Mouse (Mus musculus) Muller cell, postnatal 12 days (primary cell): ENCODE measurements at regions not wholly inside any gene's neighbourhood (a gene's known extent, or its start where the extent isn't known, plus 50 kb on each side); places are given as distances from the start of the nearest gene placed in this dataset.

Source experiments
- DNase-seq: peaks from one replicate; pipeline ENCODE4 v3.0.0-alpha.2; 2015; ENCODE audit errors: inconsistent ontology term

DNA sequence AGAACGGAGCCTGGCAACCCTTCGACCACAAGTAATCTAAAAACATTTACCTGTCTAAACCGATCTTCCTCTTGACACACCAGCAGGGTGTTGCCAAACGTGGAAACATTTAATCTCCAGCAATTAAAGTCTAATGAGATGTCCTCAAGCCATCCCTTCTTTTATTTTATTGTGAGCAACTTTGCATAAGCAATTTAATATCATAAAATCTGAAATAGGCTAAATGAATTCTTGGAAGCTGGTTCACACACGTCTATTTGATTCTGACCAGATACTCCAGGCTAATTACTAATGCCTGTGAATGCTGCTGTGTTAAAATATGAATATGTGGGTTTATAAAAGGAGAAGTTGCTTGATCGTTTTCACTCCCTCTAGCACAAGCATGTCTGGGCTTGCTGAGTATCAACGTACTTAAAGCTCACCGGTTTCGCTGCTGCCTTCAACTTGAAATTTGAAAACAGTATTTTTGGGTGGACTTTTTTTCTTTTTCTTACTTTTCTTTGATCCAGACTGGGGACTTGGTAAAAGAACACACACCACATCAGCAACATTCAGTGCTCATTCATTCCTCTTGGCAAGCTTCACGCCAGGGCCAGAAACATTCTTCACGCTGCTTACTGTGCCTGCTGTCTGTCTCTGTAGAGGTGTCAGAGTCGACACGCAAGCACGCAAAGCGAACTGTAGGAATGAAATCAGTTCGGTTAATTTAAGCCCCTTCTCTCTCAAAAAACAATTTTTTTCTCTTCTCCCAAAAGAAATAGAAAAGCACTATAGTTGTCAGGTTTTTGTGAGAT lies 194.4 kb downstream of the Npr3 start:
- DNase-seq = no peak

DNA sequence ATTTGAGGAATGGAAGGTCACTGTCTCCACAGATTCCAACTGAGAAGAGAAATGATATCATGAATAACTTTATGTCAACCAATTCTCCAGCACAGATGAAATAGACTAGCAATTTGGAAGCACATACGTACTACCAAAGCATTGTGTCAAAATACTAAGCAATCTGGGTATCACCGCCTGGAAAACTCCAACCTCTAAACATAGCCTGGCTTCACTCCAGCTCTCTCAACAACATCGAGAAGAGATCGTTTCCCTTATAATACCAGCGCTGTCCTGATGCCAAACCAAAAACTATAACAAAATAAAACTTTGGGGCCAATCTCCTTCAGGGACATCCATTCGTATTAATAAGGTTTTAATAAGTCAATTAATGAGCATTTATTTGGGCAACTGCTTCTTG lies 205.8 kb downstream of the Npr3 start:
- DNase-seq = no peak

DNA sequence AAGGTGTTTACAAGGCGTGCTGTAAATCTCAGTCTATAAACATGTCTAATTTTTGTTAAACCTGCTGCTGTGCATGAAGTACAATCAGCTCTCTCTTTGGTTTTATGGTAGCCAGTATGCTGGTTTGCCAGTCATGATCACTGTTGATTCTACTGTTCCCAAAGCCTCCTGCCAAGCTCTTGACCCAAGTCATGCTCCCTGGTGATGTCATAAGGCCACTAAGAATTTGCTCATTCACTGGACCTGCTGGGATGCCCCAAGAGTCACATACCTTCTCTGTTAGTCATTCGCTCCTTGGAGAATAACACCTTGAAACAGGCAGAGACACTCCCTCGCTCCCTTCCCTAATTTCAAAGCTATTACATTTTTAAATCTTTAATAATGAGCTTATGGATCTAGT lies 207.2 kb downstream of the Npr3 start:
- DNase-seq = peak; percentile 62

DNA sequence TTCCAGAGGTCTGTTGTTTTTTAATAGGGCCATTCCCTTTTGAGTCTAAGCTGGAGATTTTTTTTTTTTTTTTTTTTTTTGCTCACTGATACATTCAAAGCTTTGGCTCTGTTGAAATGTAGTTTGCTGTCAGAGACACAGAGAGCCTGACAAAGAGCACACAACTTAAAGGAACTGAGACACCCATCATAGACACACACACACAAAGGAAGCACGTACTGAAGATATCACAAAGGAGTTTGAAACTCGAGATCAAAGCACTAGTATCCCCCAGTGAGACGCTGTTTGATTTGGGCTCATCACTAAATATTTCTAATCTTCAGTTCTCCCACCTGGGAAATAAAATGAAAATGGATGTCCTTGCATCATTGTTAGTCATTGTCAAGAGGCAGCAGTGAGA lies 210.0 kb downstream of the Npr3 start:
- DNase-seq = no peak

DNA sequence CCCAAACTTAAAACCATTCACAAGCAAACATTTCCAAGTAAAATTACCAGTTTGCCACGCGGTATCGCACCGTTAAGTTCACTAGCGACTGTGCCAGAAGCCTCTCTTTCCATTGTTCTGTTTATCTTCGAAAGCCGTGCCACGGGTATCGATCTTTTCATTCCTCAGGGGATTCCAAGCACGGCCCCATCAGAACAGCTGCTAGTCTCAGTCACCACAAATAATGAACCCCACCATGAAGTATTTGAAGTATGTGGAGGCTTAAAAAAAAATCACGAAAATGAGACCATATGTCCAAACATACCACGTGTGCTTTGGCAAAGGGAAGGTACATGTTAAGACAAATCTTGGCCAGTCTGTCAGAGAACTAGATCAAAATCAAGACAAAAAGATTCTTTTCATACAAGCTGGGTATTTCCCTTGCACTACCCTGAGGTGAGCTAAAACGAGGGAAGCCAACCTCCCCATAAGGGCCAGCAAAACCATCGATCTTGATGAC lies 213.3 kb downstream of the Npr3 start:
- DNase-seq = peak; percentile 16

DNA sequence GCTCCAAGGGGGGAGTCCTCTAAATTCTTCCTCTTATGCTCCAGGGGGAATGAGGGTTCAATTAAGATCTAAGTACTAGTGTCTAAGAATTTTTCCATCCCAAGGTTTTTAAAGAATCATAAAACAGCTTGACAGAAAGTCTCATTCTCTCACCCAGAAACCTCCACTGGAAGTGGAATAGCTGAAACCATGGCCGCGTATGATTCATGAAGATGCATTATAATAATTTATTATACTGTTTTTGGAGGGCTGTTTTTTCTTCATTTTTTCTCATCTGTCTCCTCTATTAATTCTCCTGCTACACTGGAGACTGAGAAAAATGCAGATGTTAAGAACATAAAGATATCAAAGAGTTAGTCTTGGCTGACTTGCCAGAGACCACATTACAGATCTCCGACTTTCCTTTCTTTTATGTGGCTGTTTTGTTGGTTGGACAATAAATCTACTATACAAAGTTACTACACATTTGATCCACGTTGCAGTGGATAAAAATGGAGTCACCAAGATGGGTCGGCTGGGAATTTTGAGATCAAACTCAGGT lies 242.2 kb downstream of the Npr3 start:
- DNase-seq = no peak

DNA sequence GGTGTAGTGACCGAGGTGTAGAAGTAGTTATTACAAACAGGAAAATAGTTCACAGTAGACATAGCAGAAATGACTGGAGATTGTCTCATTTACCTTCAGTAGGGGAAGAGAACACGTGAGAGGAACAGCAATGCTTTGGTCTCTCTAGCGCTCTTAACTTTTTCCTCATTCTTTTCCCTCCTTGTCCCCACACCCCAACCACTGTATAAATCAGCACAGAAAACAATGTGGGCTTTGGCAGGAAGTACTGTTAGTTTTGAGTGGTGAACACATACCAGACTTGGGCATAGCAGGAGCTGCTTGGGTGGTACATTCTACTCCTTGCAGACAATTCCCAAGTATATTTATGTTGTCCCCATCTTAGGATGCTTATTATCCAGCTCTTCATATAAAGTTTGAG lies 251.9 kb downstream of the Npr3 start:
- no peak for DNase-seq

DNA sequence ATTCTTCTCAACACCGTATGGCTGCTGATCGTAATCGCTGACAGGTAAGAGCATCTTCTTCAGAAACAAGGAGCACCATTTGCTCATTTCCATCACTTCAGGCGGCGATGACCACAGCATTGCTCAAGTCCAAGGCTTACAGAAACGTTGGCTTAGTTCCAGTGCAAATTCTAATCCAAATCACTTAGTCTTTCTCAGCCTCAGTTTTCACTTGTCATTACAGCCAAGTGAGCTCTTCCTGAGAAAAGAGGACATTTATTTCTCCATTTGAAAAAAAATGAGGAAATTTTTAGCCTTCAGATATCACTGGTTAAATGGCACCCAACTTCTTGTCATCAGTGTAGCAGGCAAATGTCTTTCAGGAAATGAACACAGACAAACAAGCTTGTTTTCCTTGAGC lies 246.8 kb upstream of the Tars start:
- no peak for DNase-seq

DNA sequence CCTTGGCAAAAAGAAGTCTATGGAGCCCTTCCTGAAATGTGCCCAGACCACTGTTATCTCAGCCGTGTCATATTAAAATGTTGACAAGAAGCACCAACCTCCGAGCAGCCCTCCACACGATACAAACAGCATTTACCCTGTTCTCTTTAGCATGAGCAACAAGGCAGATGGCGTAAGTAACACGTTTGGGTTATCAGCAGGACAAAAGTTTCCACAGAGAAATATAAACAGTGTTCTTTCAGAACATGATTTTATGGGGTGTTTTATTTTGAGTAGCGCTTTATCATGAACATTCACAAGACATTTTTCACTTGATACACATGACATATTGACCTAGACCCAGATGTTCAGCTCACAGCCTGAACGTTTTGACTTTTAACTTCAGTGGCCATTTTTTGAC lies 245.3 kb upstream of the Tars start:
- DNase-seq = no peak

DNA sequence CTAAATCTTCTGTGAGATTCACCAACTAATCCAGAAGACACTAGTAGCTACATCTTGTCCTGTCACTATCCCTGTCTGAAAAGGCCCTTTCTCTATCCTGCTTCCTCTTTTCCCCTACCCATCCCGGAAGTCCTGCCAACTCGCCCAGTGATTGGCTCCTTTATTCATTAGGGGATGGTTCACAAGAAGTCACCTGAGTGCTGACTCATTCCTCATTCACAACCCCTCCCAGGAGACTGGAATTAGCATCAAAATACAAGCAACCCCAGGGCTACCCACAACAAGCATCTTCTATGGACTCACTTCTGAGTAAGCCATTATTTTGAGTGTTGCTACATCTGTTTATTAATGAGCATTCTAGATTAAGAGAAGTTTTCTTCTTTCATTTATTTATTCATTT lies 231.2 kb upstream of the Tars start:
- DNase-seq = no peak

DNA sequence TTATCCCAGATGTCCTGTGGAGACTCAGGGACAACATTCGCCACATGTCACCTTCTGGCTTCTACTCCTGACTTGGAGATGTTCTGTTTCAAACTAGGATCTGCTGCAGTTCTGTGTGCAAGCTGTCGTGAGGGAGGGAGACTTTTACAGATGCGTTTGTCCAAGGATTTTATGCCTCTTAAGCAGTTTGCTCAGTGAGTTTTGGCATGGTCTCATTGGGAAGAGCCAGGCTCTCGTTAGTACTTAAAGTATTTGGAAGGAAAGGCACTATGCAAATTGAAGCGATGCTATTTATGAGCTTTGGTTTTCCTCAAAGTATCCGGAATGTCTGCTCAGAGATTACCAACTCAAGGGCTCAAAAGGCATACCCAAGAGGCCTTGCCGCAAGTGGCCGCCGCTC lies 227.0 kb upstream of the Tars start:
- no peak for DNase-seq

DNA sequence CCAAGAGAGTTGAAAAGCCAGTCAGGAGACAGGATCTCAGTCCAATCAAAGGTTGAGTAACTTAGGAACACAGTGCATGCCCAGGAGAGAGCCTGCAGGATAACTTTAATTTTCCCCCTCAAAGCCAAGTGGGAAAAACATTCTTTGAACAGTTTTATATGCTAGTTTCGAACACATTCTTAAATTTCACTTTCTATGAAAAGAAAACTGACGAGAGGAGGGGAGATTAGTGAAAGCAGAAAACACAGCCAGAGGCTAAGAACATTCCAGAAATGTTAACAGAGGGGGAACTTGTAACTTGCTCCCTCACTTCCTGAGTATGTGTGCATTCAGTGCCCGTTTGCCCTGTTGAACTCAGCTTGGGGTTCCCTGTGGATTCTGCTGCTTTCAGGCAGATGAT lies 213.0 kb upstream of the Tars start:
- DNase-seq = no peak

DNA sequence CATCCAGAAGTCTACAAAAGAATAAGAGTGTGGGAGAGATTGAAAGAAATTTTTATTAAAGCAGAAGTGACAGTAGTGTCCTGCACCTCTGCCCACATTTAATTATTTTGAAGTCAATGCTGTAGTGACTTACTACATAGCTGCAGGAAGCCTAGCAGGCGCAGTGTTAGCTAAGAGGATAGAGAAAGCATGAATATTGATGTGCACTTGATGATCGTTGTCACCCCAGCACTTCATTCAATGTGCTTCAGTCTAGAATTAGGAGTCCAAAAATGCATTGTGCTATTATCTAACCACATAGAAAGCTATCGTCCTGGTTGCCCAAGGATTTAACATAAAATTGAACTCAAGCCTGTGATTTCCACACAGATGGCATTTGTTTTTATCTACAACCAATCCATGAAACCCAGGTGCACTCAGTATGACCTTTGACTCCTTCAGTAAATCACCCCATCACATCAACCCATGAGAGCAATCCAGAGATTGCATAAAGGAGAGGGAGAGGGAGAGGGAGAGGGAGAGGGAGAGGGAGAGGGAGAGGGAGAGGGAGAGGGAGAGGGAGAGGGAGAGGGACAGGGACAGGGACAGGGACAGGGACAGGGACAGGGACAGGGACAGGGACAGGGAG lies 210.7 kb upstream of the Tars start:
- no peak for DNase-seq

DNA sequence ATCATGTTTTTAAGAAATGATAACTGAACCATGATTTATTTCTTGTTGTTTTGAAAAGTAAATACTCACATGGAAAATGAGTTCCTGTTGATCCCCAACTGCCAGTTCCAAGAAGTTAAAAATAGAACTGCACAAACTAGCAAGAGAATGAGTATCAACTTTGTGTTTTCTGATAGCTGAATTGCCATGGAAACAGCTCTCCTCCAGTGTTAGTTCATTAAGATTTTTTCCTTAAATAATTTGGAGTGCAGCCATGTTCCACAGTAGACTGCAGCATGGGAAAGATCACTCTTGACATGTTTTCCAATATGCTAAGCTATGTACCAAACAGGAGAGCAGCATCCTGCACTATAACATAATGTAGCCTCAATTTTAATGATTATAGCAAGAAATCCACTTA lies 208.0 kb upstream of the Tars start:
- peak; percentile 18 for DNase-seq

DNA sequence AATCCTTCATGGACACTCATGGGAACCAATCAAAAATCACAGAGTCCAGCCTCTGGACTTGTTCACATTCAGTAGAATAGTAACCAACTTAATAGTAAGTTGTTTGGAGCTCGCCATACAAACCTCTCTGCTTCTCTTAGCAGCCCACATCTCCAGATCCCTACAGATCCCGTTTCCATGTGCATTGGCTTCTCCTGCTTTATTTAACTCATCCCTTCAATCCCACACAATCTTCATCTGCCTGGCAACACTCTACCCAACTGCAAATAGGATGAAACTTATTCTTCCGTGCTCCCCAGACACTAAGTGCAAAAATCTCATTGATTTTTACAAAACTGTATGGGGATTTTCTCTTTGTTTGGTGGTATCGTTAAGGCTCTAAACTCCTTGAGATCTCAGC lies 206.2 kb upstream of the Tars start:
- DNase-seq = no peak

DNA sequence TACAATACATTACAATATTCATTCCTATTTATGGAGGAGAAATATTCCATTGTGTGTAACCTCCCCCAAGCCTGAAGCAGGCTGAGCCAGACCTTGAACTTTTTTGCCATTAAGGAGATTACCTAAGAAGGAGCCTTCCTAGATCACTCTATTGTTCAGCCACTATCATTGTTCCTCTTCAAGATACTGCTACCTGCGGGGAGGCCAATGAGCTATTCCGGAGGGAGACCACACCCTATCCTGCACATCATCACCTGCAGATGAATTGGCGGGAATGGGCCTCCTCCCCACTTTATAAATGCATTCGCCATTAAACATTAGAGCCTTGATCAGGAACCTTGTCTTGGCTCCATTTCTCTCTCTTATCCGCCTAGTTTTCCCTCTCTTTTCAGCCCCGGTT lies 197.6 kb upstream of the Tars start:
- DNase-seq = no peak

DNA sequence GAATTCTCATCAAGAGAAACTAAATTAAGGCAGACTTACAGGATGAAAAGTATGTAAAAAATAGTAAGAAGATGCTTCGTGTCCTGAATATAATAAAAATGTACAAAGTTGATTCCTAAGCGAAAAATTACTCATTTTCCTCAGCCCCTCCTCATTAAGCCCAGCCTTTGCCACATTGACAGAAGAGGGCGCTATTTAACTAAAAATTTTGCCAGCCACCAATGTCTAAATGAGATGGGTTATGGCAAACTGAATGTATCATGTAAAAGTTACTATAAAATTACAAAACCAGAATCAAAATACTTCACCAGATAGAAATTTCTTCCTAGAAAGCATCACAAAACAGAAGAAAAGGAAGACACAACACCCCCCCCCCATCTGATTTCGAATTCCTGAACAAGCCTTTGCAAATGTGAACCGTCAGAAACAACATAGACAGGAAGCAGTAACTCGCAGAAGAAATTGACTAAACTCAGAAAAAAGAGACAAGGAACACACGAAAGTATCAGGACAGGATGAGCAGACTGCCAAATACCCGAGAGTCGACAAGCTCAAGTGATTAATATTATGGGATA lies 191.2 kb upstream of the Tars start:
- peak; percentile 43 for DNase-seq

DNA sequence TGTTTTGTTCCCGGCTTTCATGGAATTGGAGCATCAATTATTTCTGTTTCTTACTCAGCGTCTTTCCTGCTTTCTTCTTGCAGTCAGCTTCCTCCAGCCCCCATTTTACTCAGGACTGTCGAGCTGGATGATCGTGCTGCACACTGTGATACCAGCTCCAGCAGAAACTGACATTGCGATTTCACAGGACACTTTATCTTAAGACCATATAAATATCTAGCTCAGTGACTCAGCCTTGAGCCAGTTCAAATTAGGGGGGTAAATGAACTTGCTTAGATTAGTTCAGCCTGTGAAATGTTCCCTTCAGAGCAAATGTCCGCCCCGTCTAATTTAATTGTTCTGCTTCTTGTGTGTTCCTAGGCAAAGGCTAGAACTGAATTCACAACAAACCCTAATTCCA lies 190.3 kb upstream of the Tars start:
- DNase-seq = no peak

DNA sequence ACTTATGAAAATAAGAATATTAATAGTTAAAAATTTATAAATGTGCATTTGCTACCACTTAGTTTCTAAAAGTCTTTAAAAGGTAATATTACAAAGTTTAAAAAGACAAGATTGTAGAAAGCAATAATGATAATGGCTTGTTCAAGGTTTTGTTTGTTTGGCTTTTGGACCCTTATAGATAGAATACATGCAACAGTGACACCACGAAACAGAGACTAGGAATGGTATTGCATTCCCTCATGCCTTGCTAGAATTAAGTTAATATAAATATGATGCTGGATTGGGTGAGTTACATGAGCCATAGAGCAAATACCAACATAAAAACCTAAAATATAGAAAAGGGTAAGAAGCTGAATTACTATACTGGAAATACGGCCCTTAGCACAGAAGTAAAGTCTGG lies 186.9 kb upstream of the Tars start:
- no peak for DNase-seq

DNA sequence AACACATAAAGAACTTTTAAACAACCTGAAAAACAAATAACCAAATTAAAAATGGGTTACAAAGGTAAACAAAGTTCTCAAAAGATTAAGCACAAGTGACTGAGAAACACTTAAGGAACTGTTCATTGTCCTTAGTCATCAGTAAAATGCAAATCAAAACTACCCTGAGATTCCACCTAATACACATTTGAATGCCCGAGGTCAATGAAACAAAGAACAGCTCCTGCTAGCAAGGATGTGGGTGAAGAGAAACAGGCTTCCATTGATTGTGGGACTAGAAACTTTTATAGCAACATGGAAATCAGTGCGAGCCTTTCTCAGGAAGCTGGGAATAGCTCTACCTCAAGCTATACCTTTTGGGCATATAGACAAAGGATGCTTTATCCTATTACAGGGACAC lies 184.7 kb upstream of the Tars start:
- no peak for DNase-seq

DNA sequence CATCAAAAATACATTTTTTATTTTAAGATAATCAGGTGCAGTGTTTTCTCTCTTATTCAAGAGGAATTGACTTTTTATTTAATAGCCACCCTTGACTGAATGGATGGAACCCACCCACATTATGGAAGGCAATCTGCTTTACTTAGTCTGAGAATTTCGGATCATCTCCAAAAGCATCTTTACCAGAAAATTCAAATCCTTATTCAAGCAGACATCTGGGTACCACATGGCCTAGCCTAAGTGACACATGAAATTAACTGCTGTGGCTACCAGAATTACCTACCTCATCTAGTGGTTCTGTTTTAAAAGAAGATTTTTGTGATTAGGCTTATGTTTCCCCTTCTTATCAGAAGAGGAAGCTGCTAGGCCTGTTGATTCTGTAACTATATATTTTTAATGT lies 178.9 kb upstream of the Tars start:
- DNase-seq = no peak

DNA sequence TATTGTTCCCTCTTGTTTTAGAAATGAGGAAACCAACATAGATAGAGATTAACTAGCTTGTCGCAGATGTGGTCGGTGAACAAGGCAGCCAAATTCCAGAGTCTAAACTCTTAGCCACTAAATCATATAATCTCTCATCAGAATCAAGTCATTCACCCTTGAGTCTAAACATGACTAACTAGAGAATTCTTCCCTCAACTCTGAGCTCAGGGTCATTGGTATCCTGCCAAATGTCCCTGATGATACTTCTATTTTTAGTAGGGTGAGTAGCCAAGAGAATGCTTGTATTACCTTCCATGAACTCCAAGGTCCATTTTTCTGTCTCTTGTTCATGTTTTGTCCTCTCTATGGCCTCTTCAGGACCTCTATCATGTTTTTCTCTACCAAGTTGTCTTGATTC lies 174.9 kb upstream of the Tars start:
- peak; percentile 76 for DNase-seq

DNA sequence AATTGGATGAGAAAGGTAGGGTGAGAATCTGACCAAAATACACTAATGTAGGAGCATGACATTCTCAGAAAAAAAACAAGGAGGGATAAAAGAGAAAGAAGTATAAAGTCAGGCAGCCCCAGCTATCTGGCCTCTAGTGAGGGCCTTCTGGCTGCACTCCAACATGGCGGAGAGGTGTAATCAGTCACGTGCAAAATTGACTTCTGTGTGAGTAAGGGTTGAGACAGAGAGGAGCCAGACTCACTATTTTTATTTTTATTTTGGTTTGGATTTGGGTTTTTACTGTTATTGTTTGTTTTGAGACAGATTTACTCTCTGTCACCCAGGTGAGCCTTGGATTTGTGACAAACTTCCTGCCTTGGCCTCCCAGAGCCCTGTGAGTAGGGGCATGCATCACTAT lies 174.0 kb upstream of the Tars start:
- no peak for DNase-seq
